10 mouse cellular contexts compared by ENCODE assay signal in the genomic region with DNA sequence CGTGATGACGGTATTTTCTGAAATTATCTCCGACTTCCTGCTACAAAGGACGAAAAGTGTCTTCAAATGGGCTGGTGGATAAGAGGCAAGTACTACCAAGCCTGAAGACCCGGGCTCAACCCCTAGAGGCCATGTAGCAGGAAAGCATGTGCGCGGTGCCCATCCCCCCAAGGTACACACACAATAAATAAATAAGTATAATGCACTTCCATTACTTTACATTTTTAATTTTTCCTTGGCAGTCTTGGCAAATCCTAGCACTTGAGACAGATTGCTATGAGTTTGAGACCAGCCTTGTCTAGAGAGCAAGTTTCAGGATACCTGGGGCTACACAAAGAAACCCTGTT. TPM values are rescaled to one million over a fixed set of nuclear protein-coding genes. Genes with fewer than 3 reads are reported as not detected.
DNase-seq lines count a peak whose midpoint lies in the region; ATAC-seq and TF ChIP-seq lines count a peak whose summit lies in the region.
"Had no signal": no experiment of that assay in that cellular context is flagged by ENCODE, and none has a peak within 500 bp of the region (broad histone marks: within the 10 kb centered on the region; RNA-seq: fewer than 3 reads in every experiment).

No protein-coding gene starts in this region.

- H3K4me3 ChIP-seq in heart, embryonic 12.5 days, result peak overlapping the region; percentile 33
- H3K4me3 ChIP-seq in ES-E14 (ENCODE audit: insufficient read depth in 1 of 2, low read depth in 1 of 2, low read length in 2 of 2, poor library complexity in 1 of 2, severe bottlenecking in 1 of 2), result peak overlapping the region; percentile 44 to 52
- peak overlapping the region; percentile 42 for H3K4me3 ChIP-seq in hindbrain, embryonic 10.5 days
- H3K4me3 ChIP-seq: megakaryocyte, embryonic 14.5 days had no signal

- no peaks in the 10 kb centered on the region for H3K9me3 ChIP-seq in heart, embryonic 12.5 days (replicated peaks)
- no peaks in the 10 kb centered on the region for H3K9me3 ChIP-seq in ES-E14 (ENCODE audit: control insufficient read depth, insufficient read depth, low read depth, low read length)
- H3K9me3 ChIP-seq in hindbrain, embryonic 10.5 days, result no peaks in the 10 kb centered on the region; the same call in 1 of the 2 replicates

- H3K27me3 ChIP-seq in heart, embryonic 12.5 days (replicated peaks), result no peaks in the 10 kb centered on the region
- no peaks in the 10 kb centered on the region for H3K27me3 ChIP-seq in hindbrain, embryonic 10.5 days (ENCODE audit: insufficient read depth, poor library complexity, severe bottlenecking)

- H3K4me1 ChIP-seq in heart, embryonic 12.5 days (replicated peaks), result 0 out of 2 replicates have a peak, but pooled peaks cover 8% of the 10 kb centered on the region
- peaks cover 5 to 16% of the 10 kb centered on the region in 2 experiments; a peak in 3 of 4 replicates for H3K4me1 ChIP-seq in ES-E14 (ENCODE audit: control insufficient read depth in 2 of 2, insufficient read depth in 2 of 2, low read length in 2 of 2, poor library complexity in 1 of 2)
- H3K4me1 ChIP-seq in hindbrain, embryonic 10.5 days (replicated peaks), result peaks cover 24% of the 10 kb centered on the region
- H3K4me1 ChIP-seq: megakaryocyte, embryonic 14.5 days had no signal

- no peak overlapping the region for H3K9ac ChIP-seq in heart, embryonic 12.5 days
- H3K9ac ChIP-seq in ES-E14 (ENCODE audit: insufficient read depth, low read depth, low read length, poor library complexity, severe bottlenecking), result peak overlapping the region; percentile 76

- intact Hi-C loops in heart, postnatal 10 days (cut with DNase I), result no loop called here

- H3K27ac ChIP-seq in heart, embryonic 12.5 days (ENCODE audit: poor library complexity, severe bottlenecking), result no peak overlapping the region
- H3K27ac ChIP-seq in ES-E14 (ENCODE audit: insufficient read depth, low read depth, low read length, poor library complexity, severe bottlenecking), result peak overlapping the region; percentile 95
- H3K27ac ChIP-seq in hindbrain, embryonic 10.5 days, result no peak overlapping the region

- in situ Hi-C loops in ES-E14 (cut with MboI; ENCODE audit: low sequenced_read_pairs in 2 of 2, unreplicated experiment in 2 of 2), result no loop called here

- no peak for ATAC-seq in heart, embryonic 12.5 days (ENCODE audit: insufficient number of reproducible peaks, low FRiP score)
- peak; percentile 69 for ATAC-seq in megakaryocyte progenitor cell, adult 5-6 weeks (replicated peaks; ENCODE audit: poor library complexity)

- WGBS in heart, embryonic 12.5 days, result 44% methylated on average over 7 of the region's 7 CpGs
- 55% methylated on average over 7 of the region's 7 CpGs for WGBS in hindbrain, embryonic 10.5 days

- DNase-seq in heart, postnatal 10 days, result no peak
- peak; percentile 47 for DNase-seq in ES-E14 (ENCODE audit: low read depth, low spot score)
- DNase-seq in hindbrain, embryonic 10.5 days (ENCODE audit: low spot score), result peak; percentile 23
- no peak for DNase-seq in adrenal gland, postnatal 36 days
- no peak for DNase-seq in kidney, adult 18-20 months
- DNase-seq in spleen, postnatal 36 days (ENCODE audit: low spot score in 2 of 2), result no peak
- DNase-seq: cerebellum, postnatal 36 days had no signal

- no peaks in the 10 kb centered on the region for H3K36me3 ChIP-seq in heart, embryonic 12.5 days
- H3K36me3 ChIP-seq in ES-E14 (ENCODE audit: control insufficient read depth, insufficient read depth, low read length, poor library complexity, severe bottlenecking), result no peaks in the 10 kb centered on the region
- H3K36me3 ChIP-seq in hindbrain, embryonic 10.5 days, result no peaks in the 10 kb centered on the region

- peak overlapping the region; percentile 63 for H3K4me2 ChIP-seq in heart, embryonic 12.5 days

TF ChIP-seq in ES-E14, 5 proteins besides CTCF, POLR2A, EP300 and RAD21:
- TF ChIP-seq ZNF384 (IDR thresholded peaks at IDR 0.05; ENCODE audit: low read depth, low read length), result no peak
- TF ChIP-seq CHD2 (IDR thresholded peaks at IDR 0.05; ENCODE audit: low read depth, low read length), result no peak
- no peak for TF ChIP-seq ZC3H11A (IDR thresholded peaks at IDR 0.05; ENCODE audit: borderline replicate concordance, low read depth, low read length)
- TF ChIP-seq MAFK (IDR thresholded peaks at IDR 0.05; ENCODE audit: insufficient read depth, low read depth, low read length), result no peak
- no peak for TF ChIP-seq HCFC1 (IDR thresholded peaks at IDR 0.05; ENCODE audit: borderline replicate concordance, insufficient read depth, low read length)

RNA-seq across cellular contexts. Expression of a gene that starts 20.4 kb away (rescaled TPM):
- 35.8 and 38.6 TPM in 2 replicates for polyA plus RNA-seq in heart, embryonic 12.5 days (2016; fragmentation: Nextera tagmentation; extraction: Ambion mirVana)
- 10 to 100 TPM; 11.1 TPM for total RNA-seq in heart, postnatal 10 days (2021)
- total RNA-seq in ES-E14 (2012; rRNA removed), result 74.6 and 87.1 TPM in 2 replicates
- polyA plus RNA-seq in hindbrain, embryonic 10.5 days (2016; fragmentation: Nextera tagmentation; extraction: Ambion mirVana), result 68.9 and 83.0 TPM in 2 replicates
- total RNA-seq in megakaryocyte progenitor cell, adult 5-6 weeks (2015), result 77.5 and 85.6 TPM in 2 replicates
- 47.0 and 53.9 TPM in 2 replicates for total RNA-seq in megakaryocyte progenitor cell, adult 5-6 weeks (2017)
- 10 to 100 TPM; 42.0 to 48.8 TPM for total RNA-seq in adrenal gland, postnatal 36 days (2021)

Comparison
In these comparisons a context has a peak if more than half of its experiments do, and no peak if none do; other contexts are left out.
1. DNase-seq: peak in ES-E14 (single experiment) and hindbrain, embryonic 10.5 days (single experiment); none in heart, postnatal 10 days (0 of 2), adrenal gland, postnatal 36 days (0 of 2), kidney, adult 18-20 months (single experiment) and spleen, postnatal 36 days (0 of 2).
2. Peak in every context shown above with its lines, with median percentiles within 50 percentile points of each other: H3K4me3 ChIP-seq.